Mouse (Mus musculus) heart, embryonic 15.5 days (tissue): ENCODE measurements at regions not wholly inside any gene's neighbourhood (a gene's known extent, or its start where the extent isn't known, plus 50 kb on each side); places are given as distances from the start of the nearest gene placed in this dataset.

Experiments used
- ATAC-seq: fragments of 200-750 bp; cut with Nextera tagmentation; replicated peaks from 2 replicates; pipeline ENCODE4 v1.8.0; 2017; ENCODE audit warnings: low read depth, moderate TSS enrichment; ENCODE audit not compliant: insufficient number of reproducible peaks, insufficient read depth, low FRiP score
- H3K27ac ChIP-seq: fragments of 300-500 bp; sonication (generic); 2 replicates; pipeline ENCODE4 v1.5.1; 2015; ENCODE audit warnings: mild to moderate bottlenecking, inconsistent platforms
- H3K27me3 ChIP-seq: fragments of 300-500 bp; sonication (generic); 2 replicates; pipeline ENCODE4 v1.6.1; 2015; ENCODE audit warnings: inconsistent platforms
- H3K36me3 ChIP-seq: fragments of 300-500 bp; sonication (generic); 2 replicates; pipeline ENCODE4 v1.6.1; 2015; ENCODE audit warnings: mild to moderate bottlenecking, inconsistent platforms
- H3K4me1 ChIP-seq: fragments of 300-500 bp; sonication (generic); replicated peaks from 2 replicates; pipeline ENCODE4 v1.6.1; 2015; ENCODE audit warnings: inconsistent platforms
- H3K4me2 ChIP-seq: fragments of 300-500 bp; sonication (generic); 2 replicates; pipeline ENCODE4 v1.6.1; 2015; ENCODE audit warnings: inconsistent platforms, mild to moderate bottlenecking, moderate library complexity
- H3K4me3 ChIP-seq: fragments of 300-500 bp; sonication (generic); 2 replicates; pipeline ENCODE4 v1.5.1; 2015; ENCODE audit warnings: mild to moderate bottlenecking, inconsistent platforms
- H3K9ac ChIP-seq: fragments of 300-500 bp; sonication (generic); 2 replicates; pipeline ENCODE4 v1.6.1; 2015; ENCODE audit warnings: mild to moderate bottlenecking, inconsistent platforms
- H3K9me3 ChIP-seq: fragments of 300-500 bp; sonication (generic); replicated peaks from 2 replicates; pipeline ENCODE4 v1.6.1; 2016; ENCODE audit warnings: inconsistent platforms
- WGBS: fragments of 180-500 bp; shearing (Covaris S2); methylation state at CpG from one replicate; pipeline ENCODE4 v1.1.7; 2015; ENCODE audit warnings: mixed read lengths; 5-methylcytosine and 5-hydroxymethylcytosine counted together

GRCm38 (mm10) chr8:12205909-12206308 lies 72.7 kb upstream of the A230072I06Rik start:
- Histone ChIP-seq H3K4me3 (no peak overlapping the region), H3K9ac (no peak overlapping the region), H3K27ac (no peak overlapping the region), H3K4me1 (no peaks in the 10 kb centered on the region), H3K27me3 (peaks cover 2% of the 10 kb centered on the region; the same call in 1 of the 2 replicates), H3K9me3 (no peaks in the 10 kb centered on the region), H3K36me3 (no peaks in the 10 kb centered on the region), H3K4me2 (no peak overlapping the region)
- WGBS = 75% methylated on average over 1 of the region's 1 CpGs
- ATAC-seq = no peak

GRCm38 (mm10) chr8:12207412-12207811 lies 71.2 kb upstream of the A230072I06Rik start:
- no peaks in the 10 kb centered on the region for H3K4me1 ChIP-seq
- ATAC-seq = no peak

GRCm38 (mm10) chr8:12213774-12214173 lies 64.8 kb upstream of the A230072I06Rik start:
- no peak overlapping the region for H3K4me3 ChIP-seq
- 48% methylated on average over 7 of the region's 7 CpGs for WGBS
- ATAC-seq = no peak
- H3K27me3 ChIP-seq = peaks cover 53% of the 10 kb centered on the region
- no peaks in the 10 kb centered on the region for H3K36me3 ChIP-seq
- no peaks in the 10 kb centered on the region for H3K4me1 ChIP-seq
- no peaks in the 10 kb centered on the region for H3K9me3 ChIP-seq
- H3K4me2 ChIP-seq = no peak overlapping the region
- H3K27ac ChIP-seq = no peak overlapping the region
- H3K9ac ChIP-seq = no peak overlapping the region

More at GRCm38 (mm10) chr8:12207412-12207811, 71.2 kb upstream of the A230072I06Rik start:
- no peak overlapping the region for H3K4me3 ChIP-seq
- H3K27me3 ChIP-seq = peaks cover 16% of the 10 kb centered on the region
- no peak overlapping the region for H3K9ac ChIP-seq
- H3K4me2 ChIP-seq = no peak overlapping the region
- H3K27ac ChIP-seq = no peak overlapping the region
- 84% methylated on average over 3 of the region's 3 CpGs for WGBS
- no peaks in the 10 kb centered on the region for H3K9me3 ChIP-seq
- H3K36me3 ChIP-seq = no peaks in the 10 kb centered on the region

GRCm38 (mm10) chr8:12214205-12215019 lies 64.2 kb upstream of the A230072I06Rik start:
- Histone ChIP-seq H3K9me3 (no peaks in the 10 kb centered on the region), H3K4me1 (no peaks in the 10 kb centered on the region), H3K36me3 (no peaks in the 10 kb centered on the region), H3K9ac (no peak overlapping the region), H3K4me3 (no peak overlapping the region), H3K27ac (no peak overlapping the region), H3K27me3 (peaks cover 53% of the 10 kb centered on the region), H3K4me2 (no peak overlapping the region)
- no peak for ATAC-seq
- WGBS = 27% methylated on average over 24 of the region's 24 CpGs

- H3K4me1 ChIP-seq = no peaks in the 10 kb centered on the region
- H3K4me3 ChIP-seq = no peak overlapping the region
- ATAC-seq = no peak
- H3K9ac ChIP-seq = no peak overlapping the region
- no peaks in the 10 kb centered on the region for H3K9me3 ChIP-seq
- no peaks in the 10 kb centered on the region for H3K36me3 ChIP-seq
- no peak overlapping the region for H3K27ac ChIP-seq
- no peak overlapping the region for H3K4me2 ChIP-seq
- WGBS = 77% methylated on average over 9 of the region's 9 CpGs
- peaks cover 12% of the 10 kb centered on the region; the same call in 1 of the 2 replicates for H3K27me3 ChIP-seq
Observed at GRCm38 (mm10) chr8:12221506-12221905, 57.1 kb upstream of the A230072I06Rik start.

- Histone ChIP-seq H3K9ac (no peak overlapping the region), H3K27ac (no peak overlapping the region), H3K4me3 (no peak overlapping the region), H3K36me3 (no peaks in the 10 kb centered on the region), H3K4me2 (no peak overlapping the region), H3K9me3 (no peaks in the 10 kb centered on the region), H3K4me1 (no peaks in the 10 kb centered on the region), H3K27me3 (peaks cover 9% of the 10 kb centered on the region; the same call in 1 of the 2 replicates)
- whole genome bisulfite sequencing = 57% methylated on average over 1 of the region's 1 CpGs
- no peak for ATAC-seq
Observed at GRCm38 (mm10) chr8:12223376-12223775, 55.2 kb upstream of the A230072I06Rik start.
